18 mouse cellular contexts compared by ENCODE assay signal in the genomic region with DNA sequence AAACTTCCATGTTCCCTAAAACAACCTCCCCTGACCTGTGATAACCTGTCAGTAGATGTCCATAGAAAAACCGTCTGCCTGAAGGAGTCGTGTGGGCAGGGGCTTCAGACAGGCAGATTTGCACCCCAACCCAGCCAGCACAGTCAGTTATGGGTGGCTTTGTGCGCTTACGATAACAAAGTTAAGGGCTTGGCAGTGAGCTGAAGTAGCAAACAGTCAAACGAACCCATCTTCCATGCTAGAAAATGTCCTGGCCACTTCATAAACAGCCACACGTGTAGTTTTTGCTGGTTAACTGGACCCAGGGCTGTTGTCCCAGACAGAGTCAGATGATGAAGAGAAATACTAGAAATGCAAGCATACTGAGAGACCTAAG. TPM values are rescaled to one million over a fixed set of nuclear protein-coding genes. Genes with fewer than 3 reads are reported as not detected.
A peak's percentile ranks its signal among the peaks of the same experiment; 100 is the strongest.
DNase-seq lines count a peak whose midpoint lies in the region; ATAC-seq lines count a peak whose summit lies in the region.
"Had no signal": no experiment of that assay in that cellular context is flagged by ENCODE, and none has a peak within 500 bp of the region (broad histone marks: within the 10 kb centered on the region; RNA-seq: fewer than 3 reads in every experiment).

No protein-coding gene starts in this region.

- intact Hi-C loops in gastrocnemius, postnatal 36 days (cut with DNase I), result loop anchor here (1.0 kb wide), 1 partner anchor 39 kb away; no protein-coding TSS in a partner anchor

- no peaks in the 10 kb centered on the region for H3K4me1 ChIP-seq in heart, embryonic 14.5 days (ENCODE audit: control insufficient read depth in 2 of 2, insufficient read depth in 2 of 2, low read length in 2 of 2)
- peaks cover 14% of the 10 kb centered on the region for H3K4me1 ChIP-seq in liver, embryonic 15.5 days (replicated peaks)
- H3K4me1 ChIP-seq: heart, embryonic 15.5 days; hindbrain, embryonic 10.5 days; limb, embryonic 12.5 days; midbrain, embryonic 12.5 days; neural tube, embryonic 12.5 days had no signal

- no peaks in the 10 kb centered on the region for H3K36me3 ChIP-seq in heart, embryonic 14.5 days (ENCODE audit: control insufficient read depth, insufficient read depth, low read length)
- no peaks in the 10 kb centered on the region for H3K36me3 ChIP-seq in liver, embryonic 15.5 days (replicated peaks)
- H3K36me3 ChIP-seq: embryonic facial prominence, embryonic 13.5 days; forebrain, embryonic 10.5 days; heart, embryonic 15.5 days; hindbrain, embryonic 10.5 days; limb, embryonic 12.5 days; midbrain, embryonic 12.5 days; neural tube, embryonic 12.5 days had no signal

- H3K27me3 ChIP-seq in heart, embryonic 14.5 days (ENCODE audit: control insufficient read depth, insufficient read depth, low read length), result no peaks in the 10 kb centered on the region
- H3K27me3 ChIP-seq in liver, embryonic 15.5 days, result no peaks in the 10 kb centered on the region
- H3K27me3 ChIP-seq: embryonic facial prominence, embryonic 13.5 days; heart, embryonic 15.5 days; limb, embryonic 12.5 days; midbrain, embryonic 12.5 days; neural tube, embryonic 12.5 days had no signal

- H3K9ac ChIP-seq in heart, embryonic 14.5 days (ENCODE audit: low read length), result no peak overlapping the region
- no peak overlapping the region for H3K9ac ChIP-seq in liver, embryonic 15.5 days
- H3K9ac ChIP-seq: embryonic facial prominence, embryonic 13.5 days; forebrain, postnatal 0 days; heart, embryonic 15.5 days; limb, embryonic 12.5 days; lung, embryonic 14.5 days; midbrain, embryonic 12.5 days; neural tube, embryonic 12.5 days had no signal

- H3K4me3 ChIP-seq in heart, embryonic 14.5 days (ENCODE audit: control insufficient read depth in 1 of 2, insufficient read depth in 1 of 2, low read depth in 1 of 2, low read length in 2 of 2), result no peak overlapping the region
- H3K4me3 ChIP-seq in liver, embryonic 15.5 days (replicated peaks), result 0 out of 2 replicates have a peak overlapping the region, but pooled peaks have one; percentile 14
- H3K4me3 ChIP-seq: embryonic facial prominence, embryonic 13.5 days; forebrain, embryonic 10.5 days; heart, embryonic 15.5 days; hindbrain, embryonic 10.5 days; limb, embryonic 12.5 days; midbrain, embryonic 12.5 days; neural tube, embryonic 12.5 days had no signal

- no peaks in the 10 kb centered on the region for H3K9me3 ChIP-seq in heart, embryonic 14.5 days (ENCODE audit: control insufficient read depth, low read length)
- no peaks in the 10 kb centered on the region for H3K9me3 ChIP-seq in liver, embryonic 15.5 days (replicated peaks)
- H3K9me3 ChIP-seq: embryonic facial prominence, embryonic 13.5 days; forebrain, embryonic 10.5 days; heart, embryonic 15.5 days; hindbrain, embryonic 10.5 days; limb, embryonic 12.5 days; midbrain, embryonic 12.5 days; neural tube, embryonic 12.5 days had no signal

- no peak overlapping the region for H3K27ac ChIP-seq in heart, embryonic 14.5 days (replicated peaks in 1 of 2; ENCODE audit: control insufficient read depth in 1 of 2, insufficient read depth in 1 of 2, low read depth in 2 of 2, low read length in 2 of 2)
- H3K27ac ChIP-seq in liver, embryonic 15.5 days (replicated peaks), result peak overlapping the region; percentile 52
- H3K27ac ChIP-seq: embryonic facial prominence, embryonic 13.5 days; forebrain, embryonic 10.5 days; heart, embryonic 15.5 days; hindbrain, embryonic 10.5 days; limb, embryonic 12.5 days; midbrain, embryonic 12.5 days; neural tube, embryonic 12.5 days had no signal

- DNase-seq in heart, adult 9 months (ENCODE audit: low spot score in 2 of 2), result no peak
- DNase-seq in B cell, adult 2 months, result no peak
- DNase-seq in gastrocnemius, postnatal 36 days, result no peak
- no peak for DNase-seq in T-cell, adult 2 months (ENCODE audit: low spot score)
- DNase-seq: forebrain, postnatal 0 days; kidney, adult 11 months; right cerebral cortex, adult 18-20 months had no signal

- WGBS in heart, embryonic 14.5 days, result 57% methylated on average over 6 of the region's 6 CpGs
- WGBS in liver, embryonic 15.5 days (ENCODE audit: insufficient replicate concordance), result 33% methylated on average over 6 of the region's 6 CpGs

- peak overlapping the region; percentile 47; the same call in 1 of the 2 replicates for H3K4me2 ChIP-seq in heart, embryonic 14.5 days (ENCODE audit: low read length)
- peak overlapping the region; percentile 57 for H3K4me2 ChIP-seq in liver, embryonic 15.5 days
- H3K4me2 ChIP-seq: embryonic facial prominence, embryonic 13.5 days; limb, embryonic 12.5 days; lung, embryonic 14.5 days; midbrain, embryonic 12.5 days; neural tube, embryonic 12.5 days had no signal

- no peak for ATAC-seq in heart, embryonic 14.5 days (ENCODE audit: insufficient number of reproducible peaks, insufficient read depth, low FRiP score, low read depth)
- ATAC-seq in erythroid progenitor cell, adult 5-6 weeks (replicated peaks; ENCODE audit: low FRiP score, poor library complexity, severe bottlenecking), result 0 out of 2 replicates have a peak, but pooled peaks have one; percentile 23
- ATAC-seq in liver, embryonic 15.5 days (ENCODE audit: insufficient read depth), result peak; percentile 25; the same call in 1 of the 2 replicates
- ATAC-seq: forebrain, postnatal 0 days had no signal

RNA-seq across cellular contexts. Expression of gene Rpia, which starts 40.1 kb away (rescaled TPM):
- 1.4 and 1.5 TPM in 2 replicates for polyA plus RNA-seq in heart, embryonic 14.5 days (2014; fragmentation: Nextera tagmentation; extraction: Ambion mirVana)
- total RNA-seq in erythroid progenitor cell, adult 5-6 weeks (2015; ENCODE audit: low replicate concordance), result 51.9 and 59.1 TPM in 2 replicates
- total RNA-seq in erythroid progenitor cell, adult 5-6 weeks (2017; ENCODE audit: low replicate concordance), result 65.7 and 70.3 TPM in 2 replicates
- 2.3 and 2.9 TPM in 2 replicates for polyA plus RNA-seq in liver, embryonic 15.5 days (2015; fragmentation: Nextera tagmentation; extraction: Ambion mirVana)
- 10 to 100 TPM; 12.1 to 16.3 TPM for total RNA-seq in gastrocnemius, postnatal 36 days (2021)
